Mouse (Mus musculus) large intestine, adult 2 months (tissue): Measurements from ENCODE around the gene Zbtb5. TPM values are rescaled to one million over a fixed set of nuclear protein-coding genes. Genes with fewer than 3 reads are reported as not detected.
"Not testable (repeated sequence)": the region's sequence is repeated elsewhere in the genome, so short reads cannot be mapped to it uniquely, and the experiment has no call there.

Source experiments
- DNase-seq: peaks from one replicate; pipeline ENCODE4 v3.0.0-alpha.2; 2012; ENCODE audit warnings: low read depth, low spot score
- WGBS: fragments of 180-500 bp; shearing (Covaris S2); methylation state at CpG from one replicate; pipeline ENCODE4 v1.1.7; 2018; 5-methylcytosine and 5-hydroxymethylcytosine counted together
- polyA plus RNA-seq: library from polyadenylated mRNA; depleted of rRNA; stranded (reverse); fragments of >200 nt; gene quantifications from 2 replicates; pipeline ENCODE4 v1.2.3, GENCODE M21; 2012

The Zbtb5 gene
- polyA plus RNA-seq, 1 experiment = 4.1 TPM

DNA sequence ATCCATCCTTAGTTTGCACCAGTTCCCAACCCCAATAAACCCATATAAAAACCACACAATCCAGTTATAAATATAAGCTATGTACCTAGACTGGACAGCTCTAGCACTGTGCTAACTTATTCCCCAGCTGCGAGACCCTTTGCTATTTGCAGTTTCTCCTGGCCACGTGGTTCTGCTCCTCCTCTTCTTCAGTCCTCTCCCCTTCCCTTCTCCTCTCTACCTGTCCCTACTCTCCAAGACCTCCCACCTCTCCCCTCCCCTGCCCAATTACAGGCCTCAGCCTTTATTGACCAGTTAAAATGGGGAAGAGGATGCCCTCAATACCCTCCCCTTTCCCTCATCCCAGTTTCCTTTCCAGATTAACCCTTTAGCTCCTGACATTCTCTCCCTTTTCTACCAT, 1.3 kb upstream of the Zbtb5 start:
- 1% methylated on average over 2 of the region's 2 CpGs for WGBS
- DNase-seq = no peak

DNA sequence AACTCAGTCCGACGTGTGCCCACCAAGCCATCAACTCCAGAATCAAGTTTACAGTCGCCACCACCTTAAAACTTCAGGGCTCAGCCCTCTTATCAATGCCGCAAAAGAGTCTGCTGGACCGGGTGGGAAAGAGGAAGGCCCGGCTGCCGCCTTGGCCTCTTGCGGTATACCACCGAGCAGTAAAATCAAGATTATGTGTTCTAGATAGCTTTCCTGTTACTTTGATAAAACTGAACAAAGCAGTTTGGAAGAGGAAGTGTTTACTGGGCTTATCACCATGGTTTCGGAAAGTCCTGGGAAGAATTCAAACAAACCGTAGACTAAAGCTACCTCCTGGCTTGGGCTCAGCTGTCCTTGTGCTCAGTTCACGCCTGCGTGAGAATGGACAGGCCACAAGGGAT, 819 bp upstream of the Zbtb5 start:
- no peak for DNase-seq
- under 1% methylated on average over 13 of the region's 13 CpGs for WGBS

DNA sequence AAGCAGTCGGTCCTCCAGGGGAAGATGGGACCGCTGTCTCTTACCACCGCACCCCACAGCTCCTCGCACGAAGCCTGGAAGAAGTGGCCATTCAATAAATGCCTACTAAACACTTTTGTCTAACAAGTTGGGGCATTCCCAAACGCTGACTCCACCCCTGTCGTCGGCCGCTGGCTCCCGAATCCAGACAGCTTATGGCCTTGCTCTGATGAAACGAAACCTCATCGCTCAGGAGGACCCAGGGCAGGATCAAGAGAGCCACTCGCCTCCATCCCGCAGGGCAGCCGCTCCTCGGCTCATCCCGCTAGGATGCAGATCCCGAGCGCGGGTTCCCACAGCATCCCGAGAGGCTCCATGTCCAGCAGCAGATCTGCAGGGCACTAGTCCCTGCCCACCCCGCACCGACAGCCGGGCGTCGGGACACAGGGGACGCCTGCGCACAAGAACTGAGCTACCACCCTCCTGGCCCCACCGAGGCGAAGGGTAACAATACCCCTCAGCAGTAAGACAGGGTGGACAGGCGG, 569 bp downstream of the Zbtb5 start:
- peak; percentile 47 for DNase-seq
- under 1% methylated on average over 31 of the region's 31 CpGs for WGBS

DNA sequence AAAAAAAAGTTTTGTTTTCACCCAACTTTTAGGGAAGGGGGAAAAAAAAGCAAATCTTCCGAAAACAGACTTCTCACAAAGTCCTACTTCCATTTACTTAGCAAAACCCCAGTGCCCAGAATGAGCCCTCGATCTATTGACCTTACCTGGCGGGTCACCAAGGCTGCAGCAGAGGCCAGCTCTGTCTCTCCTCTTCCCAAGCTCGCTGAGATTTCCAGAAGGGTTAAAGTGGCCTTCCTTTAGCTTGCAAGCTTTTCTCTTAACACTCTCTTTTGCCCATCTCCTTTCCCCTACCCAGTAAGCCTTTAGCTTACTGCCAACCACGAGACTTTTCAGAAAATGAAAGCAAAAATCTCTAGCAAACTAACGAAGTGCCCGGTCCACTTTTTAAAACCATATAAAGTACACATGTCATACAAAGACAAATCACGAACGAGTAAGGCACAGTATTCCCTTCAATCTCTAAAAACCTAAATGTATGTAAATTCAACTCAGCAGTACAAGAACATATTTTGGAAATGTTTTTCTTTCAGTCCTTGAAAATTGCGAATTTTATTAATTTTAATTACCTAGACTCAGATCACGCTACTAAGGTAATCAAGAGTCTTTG, 1.3 kb downstream of the Zbtb5 start:
- DNase-seq = no peak
- 3% methylated on average over 11 of the region's 11 CpGs for WGBS

DNA sequence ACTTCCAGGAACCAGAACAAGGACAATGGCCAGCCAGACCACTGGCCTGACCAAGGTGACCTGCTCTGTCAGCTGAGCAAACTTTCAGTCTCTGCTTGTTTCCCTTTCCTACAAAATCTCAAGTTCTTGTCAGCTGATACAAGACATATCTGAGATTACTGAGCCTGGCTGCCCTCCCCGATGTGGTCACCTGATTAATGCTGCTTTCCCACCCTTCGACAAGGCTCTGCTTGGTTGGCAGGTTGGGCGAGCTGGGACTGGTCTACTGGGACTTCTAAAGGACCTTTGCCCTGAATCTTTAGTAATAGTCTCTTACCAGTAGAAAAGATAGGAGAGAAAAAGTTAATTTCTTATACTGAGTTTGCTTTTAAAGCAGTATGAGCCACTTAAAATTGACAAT, 6.8 kb downstream of the Zbtb5 start:
- no peak for DNase-seq
- WGBS = 85% methylated on average over 3 of the region's 3 CpGs

DNA sequence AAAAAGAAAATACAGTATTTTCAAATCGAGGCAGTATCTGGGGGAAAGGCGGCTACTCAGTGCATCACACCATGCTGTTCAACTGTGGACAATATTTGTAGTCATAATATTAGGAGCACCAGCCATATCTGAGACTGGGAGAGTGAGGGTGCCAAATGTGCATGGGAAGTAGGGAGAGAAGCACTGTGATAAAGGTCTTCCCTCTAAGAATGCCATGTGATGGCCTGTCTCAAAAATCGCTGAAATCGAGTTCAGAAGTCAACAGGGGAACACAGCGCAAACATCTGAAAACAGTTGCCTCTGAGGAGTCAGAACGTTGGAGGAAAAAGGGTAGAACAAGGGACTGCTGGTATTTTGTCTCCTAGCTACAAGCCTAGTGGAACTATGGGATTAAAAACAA, 12.2 kb downstream of the Zbtb5 start:
- no peak for DNase-seq
- WGBS = 88% methylated on average over 6 of the region's 6 CpGs

DNA sequence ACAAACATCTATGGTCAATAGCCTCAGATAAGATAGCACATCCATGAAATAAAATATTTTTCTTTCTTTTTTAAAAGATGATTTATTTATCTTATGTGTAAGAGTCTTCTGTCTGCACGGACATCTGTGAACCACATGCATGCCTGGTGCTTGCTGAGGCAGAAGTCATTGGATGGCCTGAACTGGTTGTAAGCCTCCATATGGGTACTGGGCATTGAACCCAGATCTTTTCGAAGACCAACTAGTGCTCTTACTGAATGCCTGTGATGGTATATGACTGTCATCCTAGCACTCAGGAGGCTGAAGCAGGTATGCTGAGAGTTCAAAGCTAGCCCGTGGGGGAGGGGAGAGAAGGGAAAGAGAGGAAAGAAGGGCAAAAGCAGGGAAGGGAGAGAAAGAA, 14.1 kb downstream of the Zbtb5 start:
- WGBS = 72% methylated on average over 3 of the region's 3 CpGs
- DNase-seq = no peak

DNA sequence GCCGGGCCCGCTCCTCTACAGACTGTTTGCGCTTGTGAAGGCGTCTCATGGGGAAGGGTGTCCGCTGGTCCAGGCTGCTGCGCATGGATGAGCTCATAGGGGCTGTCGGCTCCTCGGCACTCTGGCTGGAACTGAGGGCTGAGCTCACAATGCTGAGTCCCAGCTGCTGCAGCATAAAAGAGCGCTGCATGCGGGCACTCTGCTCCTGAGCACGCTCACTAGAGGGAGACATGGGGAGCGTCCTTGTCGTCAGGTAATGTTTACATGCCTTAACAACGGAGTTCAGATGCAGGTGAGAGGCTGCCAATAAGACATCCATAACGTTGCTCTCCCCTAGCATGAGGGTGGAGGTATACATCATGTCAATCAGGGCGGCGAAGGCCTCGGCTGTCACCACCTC, 17.4 kb downstream of the Zbtb5 start:
- DNase-seq = no peak
- 84% methylated on average over 18 of the region's 18 CpGs for WGBS

DNA sequence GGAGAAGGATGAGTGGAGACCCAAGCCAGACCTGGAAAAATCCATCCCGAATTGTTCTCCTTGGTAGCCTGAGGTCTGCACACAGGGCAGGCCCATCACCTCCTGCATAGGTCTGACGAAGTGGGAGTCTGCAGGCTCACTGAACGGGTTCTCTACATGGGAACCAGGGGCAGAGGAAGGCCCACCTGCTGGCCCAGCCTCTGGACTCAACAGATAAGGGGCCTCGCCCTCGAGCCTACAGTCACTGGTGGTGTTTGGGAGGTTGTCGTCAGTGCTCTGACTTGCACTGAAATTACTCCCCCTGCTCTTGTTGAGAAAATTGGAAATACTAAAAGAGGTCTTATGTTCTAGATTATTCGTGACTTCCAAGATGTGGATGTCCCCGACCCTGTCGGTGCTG, 18.4 kb downstream of the Zbtb5 start:
- DNase-seq = no peak
- WGBS = 86% methylated on average over 9 of the region's 9 CpGs

DNA sequence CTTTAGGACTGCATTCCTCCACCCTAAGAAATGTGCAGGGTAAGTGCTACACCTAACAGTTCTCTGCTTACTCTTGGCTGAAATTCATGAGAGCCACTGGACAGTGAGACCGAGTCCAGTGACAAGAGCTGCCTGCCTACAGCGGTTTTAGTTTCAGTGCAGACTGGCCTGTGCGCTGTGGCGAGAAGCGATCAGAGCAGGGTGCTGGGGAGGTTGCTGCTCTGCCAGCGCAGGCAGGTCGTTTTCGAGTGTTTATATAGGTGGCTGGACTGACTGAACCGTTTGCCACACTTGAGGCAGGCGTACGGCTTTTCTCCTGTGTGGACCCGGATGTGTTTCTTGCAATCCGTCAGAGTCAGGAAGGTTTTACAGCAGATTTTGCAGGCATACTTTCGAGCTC, 19.0 kb downstream of the Zbtb5 start:
- 78% methylated on average over 14 of the region's 14 CpGs for WGBS
- DNase-seq = not testable (repeated sequence)

DNA sequence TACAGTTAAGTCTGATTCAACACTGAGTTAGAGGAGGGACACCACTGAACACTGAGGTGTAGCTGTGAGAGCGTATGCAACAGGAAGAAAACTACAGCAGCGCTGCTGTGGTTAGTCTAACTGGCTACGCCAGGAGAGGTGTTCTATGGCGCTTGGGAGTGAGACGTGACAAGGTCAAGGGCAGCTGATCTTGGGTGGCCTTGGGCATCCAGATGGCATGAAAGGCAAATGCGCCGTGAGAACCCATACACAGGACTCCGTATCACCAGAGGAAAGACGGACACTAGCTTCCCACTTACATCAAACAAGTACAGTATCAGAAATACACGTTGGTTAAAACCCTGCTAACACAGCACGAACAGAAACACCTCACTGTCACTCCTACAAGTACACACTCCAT, 19.9 kb downstream of the Zbtb5 start:
- 91% methylated on average over 11 of the region's 11 CpGs for WGBS

DNA sequence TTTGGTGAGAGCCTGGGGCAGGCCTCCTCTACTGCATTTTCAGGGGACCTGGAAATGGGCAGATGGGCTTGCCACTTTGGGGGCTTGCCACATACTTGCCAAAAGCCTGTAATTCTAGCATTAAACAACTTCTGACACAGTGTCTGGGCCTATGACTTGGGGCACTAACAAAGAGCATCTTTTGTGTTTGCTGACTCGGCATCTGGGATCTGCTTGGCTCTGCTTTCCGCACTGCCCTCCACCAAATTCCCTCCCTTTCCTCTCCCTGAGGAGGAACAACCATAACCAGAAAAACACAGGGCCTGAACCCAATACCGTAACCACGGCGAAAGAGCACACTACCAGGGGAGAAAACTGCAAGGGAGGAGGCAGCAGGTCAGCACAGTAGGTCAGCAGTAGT, 21.7 kb downstream of the Zbtb5 start:
- DNase-seq = no peak
- WGBS = 89% methylated on average over 5 of the region's 5 CpGs

More for the DNA sequence above, 19.9 kb downstream of the Zbtb5 start:
- not testable (repeated sequence) for DNase-seq

DNA sequence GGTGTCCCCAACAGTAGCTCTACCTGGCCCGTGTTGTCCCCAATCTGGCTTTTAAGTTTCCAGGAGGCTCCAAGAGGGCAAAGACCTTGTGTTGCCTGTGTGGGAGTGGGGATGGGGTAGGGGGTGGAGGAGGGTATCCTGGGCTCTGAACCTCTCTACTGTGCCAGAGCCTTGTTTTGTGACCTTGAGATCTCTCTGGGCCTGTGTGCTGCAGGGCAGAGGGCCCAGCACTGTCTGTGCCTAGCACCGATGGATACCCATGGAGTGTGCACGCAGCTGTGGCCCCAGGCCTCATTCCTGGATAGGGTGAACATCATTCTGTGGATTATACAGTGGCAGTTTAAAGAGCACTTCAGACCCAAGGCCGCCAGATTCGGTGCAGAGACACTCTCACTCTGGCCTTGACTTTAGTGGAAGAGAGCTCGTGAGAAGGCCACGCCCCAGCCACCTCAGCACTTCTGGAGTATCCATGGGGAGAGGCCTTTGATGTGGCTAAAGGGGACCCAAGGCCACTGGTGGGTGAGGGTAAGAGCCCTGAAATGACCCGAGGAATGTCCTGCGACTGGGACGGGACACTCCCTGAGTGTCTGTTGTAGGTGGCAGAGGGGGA, 29.0 kb downstream of the Zbtb5 start:
- 73% methylated on average over 10 of the region's 10 CpGs for WGBS
- DNase-seq = no peak

DNA sequence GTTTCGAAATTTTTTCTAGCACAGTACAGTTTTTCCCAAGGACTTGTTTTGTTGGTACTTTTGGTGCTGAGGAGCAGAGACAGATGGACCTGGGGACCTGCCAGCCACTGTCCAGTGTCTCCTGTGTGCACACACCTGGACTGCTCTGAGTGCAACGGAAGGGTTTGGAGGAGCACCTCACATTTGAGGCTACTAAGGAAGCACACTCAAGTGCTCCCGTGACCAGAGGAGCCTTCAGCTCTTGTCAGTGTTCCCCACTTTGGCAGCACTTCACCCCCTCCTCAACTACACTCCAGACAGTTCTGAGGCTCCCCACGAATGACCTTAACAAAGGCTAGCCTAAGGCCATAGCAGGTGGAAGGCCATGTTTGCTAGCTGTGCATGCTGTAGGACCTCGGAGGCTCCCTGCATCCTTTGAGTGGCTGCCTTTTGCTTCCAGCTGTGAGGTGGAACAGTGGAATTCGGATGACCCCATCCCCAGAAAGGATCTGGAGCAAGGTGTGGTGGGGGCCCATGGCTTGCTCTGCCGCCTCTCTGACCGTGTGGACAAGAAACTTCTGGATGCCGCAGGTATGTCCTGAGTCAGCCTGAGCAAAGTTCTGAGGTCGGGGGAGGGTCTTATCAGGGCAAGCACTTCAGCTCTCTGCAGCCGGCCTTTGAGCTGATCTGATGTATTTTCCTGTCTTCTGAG, 29.6 kb downstream of the Zbtb5 start:
- no peak for DNase-seq
- 72% methylated on average over 11 of the region's 11 CpGs for WGBS

DNA sequence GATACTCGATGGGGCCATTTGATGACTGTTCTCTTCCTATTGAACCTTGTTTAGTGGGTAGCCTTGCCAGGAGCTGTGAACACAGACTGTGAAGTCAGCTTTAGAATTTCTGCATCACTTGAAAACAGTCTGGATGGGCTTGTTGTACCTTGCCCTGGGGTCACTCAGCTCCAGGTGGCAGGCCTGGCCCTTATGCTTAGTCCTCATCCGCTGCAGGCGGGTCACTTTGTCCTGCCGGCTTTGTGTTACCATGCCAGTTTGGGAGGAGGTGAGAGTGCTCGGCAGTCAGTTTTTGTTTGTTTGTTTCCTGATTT, 30.3 kb downstream of the Zbtb5 start:
- 12% methylated on average over 5 of the region's 5 CpGs for WGBS
- peak; percentile 3 for DNase-seq

DNA sequence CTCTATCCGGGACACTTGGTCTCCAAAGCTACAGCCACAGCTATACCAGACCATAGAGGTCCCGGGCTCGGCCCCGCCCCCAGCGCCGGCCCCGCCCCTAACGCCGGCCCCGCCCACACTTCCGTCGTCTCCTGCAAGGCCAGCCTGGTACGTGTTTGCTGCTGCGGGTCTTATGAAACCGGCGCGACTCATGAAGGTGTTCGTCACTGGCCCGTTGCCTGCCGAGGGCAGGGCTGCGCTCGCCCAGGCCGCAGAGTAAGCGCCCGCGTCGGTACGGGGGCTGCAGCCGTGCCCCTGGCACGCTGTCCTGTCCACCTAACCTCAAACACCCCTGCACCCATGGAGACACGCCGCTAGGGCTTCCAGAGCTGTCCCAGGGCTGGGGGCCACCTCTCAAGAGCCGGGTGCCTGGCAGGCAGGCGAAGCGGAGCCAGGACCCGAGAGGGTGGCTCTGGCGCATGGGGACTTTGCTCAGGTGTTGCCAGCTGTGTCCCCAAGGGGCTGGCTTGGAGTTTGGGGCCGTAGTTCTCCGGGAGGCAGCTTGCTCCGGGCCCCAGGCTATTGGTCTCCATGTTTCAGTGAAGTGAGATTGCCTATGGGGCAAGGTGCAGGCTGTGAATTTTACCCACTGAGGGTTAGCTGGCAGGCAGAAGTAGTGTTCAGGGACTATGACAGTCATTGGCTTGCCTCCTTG, 30.8 kb downstream of the Zbtb5 start, which contains the start of gene Grhpr:
Gene Grhpr (plus strand): TSS at position 116 of the 694 bp plus-strand sequence.
- peak; percentile 45 for DNase-seq
- WGBS = under 1% methylated on average over 40 of the region's 40 CpGs

DNA sequence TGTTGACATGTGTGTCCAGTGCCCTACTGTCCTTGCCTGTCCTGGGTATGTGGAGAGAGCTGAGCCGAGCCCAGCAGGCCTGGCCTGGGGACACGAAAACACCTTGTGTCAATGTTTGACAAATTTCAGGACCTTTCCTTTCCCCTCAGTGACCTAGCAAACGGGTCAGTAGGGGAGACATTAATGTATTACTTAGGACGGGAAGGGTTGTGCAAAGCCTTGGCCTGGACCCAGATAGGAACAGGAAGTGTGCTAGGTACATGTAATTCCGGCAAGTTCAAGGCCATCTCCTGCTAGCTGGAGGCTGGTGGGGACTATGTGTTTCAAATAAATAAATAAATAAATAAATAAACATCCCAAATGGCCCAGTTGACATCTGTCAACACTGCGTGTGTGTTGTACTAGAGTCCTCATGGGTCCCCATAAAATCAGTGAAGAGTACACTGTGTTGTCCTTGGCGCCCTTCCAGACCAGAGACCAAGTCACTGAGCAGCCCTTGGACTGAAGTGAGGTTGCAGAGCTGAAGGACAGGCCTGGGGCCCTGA, 32.3 kb downstream of the Zbtb5 start:
- WGBS = 44% methylated on average over 7 of the region's 7 CpGs
- no peak for DNase-seq

DNA sequence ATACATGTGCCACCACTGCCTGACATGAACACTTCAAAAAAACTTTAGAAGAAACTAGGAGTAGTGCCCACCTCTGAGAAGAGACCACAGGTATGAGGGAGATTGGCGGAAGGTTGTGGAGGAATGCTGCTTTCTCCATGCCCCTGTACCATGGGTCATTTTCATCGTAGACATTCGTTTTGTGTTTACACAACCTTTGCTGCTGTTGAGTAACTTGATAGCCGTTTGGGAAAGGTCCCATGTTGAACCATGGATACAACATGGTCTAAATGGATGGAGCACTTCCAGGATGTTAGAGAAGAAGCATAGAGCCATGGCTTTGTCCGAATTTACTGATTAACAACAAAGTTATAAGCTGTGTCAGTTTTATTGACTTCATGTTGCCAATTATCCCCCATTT, 34.0 kb downstream of the Zbtb5 start:
- DNase-seq = no peak
- WGBS = 46% methylated on average over 5 of the region's 5 CpGs

DNA sequence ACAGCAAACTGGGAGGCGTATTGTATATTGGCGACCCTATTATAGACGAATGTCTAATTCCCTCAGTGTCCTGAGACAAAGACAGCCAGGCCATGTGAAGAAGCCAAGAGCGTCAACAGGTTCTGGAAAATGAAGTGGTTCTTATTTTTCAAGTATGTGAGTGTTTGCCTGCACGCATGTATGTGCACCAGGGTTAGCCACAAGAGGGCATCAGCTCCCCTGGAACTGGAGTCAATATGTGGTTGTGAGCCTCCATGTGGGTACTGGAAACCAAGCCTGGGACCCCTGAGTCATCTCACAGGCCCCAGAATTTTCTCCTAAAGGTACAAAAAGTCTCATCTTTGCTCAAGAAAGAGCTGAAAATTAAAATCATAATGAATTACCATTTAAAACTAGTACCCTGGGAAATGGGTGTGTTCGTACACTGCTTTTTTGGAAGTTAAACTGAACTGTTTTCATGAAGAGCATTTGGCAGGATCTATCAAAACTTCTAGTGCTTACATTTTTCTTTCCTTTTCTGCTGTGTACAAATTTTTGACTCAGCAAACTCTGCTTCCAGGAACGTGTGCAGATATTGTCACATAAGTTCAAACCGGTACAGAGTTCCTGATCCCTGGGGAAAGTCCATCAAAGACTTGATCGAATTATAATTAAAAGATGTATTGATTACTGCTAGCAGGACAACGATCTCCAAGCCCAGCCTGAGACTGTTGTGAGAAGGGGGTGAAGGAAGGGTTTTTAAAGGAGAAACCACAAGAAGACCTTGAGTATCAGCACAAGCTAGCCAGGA, 35.1 kb downstream of the Zbtb5 start:
- WGBS = 90% methylated on average over 10 of the region's 10 CpGs
- no peak for DNase-seq
